Mouse (Mus musculus) bone marrow, adult 2 months (tissue): ENCODE measurements around the gene Gtf2ird1.

Source experiments
- CTCF ChIP-seq: fragments of 200-500 bp; IDR thresholded peaks from 2 replicates; pipeline ENCODE4 v1.5.1; 2011; ENCODE audit warnings: low read length, control low read depth; ENCODE audit not compliant: control insufficient read depth, insufficient read depth
- POLR2A ChIP-seq: fragments of 200-500 bp; IDR thresholded peaks from 2 replicates; pipeline ENCODE4 v1.6.1; 2011; ENCODE audit warnings: low read depth, mild to moderate bottlenecking, control low read depth, low read length, borderline replicate concordance; ENCODE audit not compliant: control insufficient read depth

- TF ChIP-seq POLR2A (no peak), CTCF (no peak)
These were observed 855 bp upstream of the Gtf2ird1 start for GRCm38 (mm10) chr5:134457371-134457770.
